Mouse (Mus musculus): Measurements from ENCODE around the gene Grb2.

GRCm38 (mm10) chr11:115644308-115644707, 64.1 kb downstream of the Grb2 start:
- TF ChIP-seq CTCF (IDR thresholded peaks at IDR 0.05; ENCODE audit: insufficient read depth, low read depth, low read length) (no peak), POLR2A (IDR thresholded peaks at IDR 0.05; ENCODE audit: insufficient read depth, low read depth, low read length) (no peak)
